Mouse (Mus musculus) urinary bladder, adult 18-20 months (tissue): ENCODE measurements at regions not wholly inside any gene's neighbourhood (a gene's known extent, or its start where the extent isn't known, plus 50 kb on each side); places are given as distances from the start of the nearest gene placed in this dataset.
"Not testable (repeated sequence)": the region's sequence is repeated elsewhere in the genome, so short reads cannot be mapped to it uniquely, and the experiment has no call there.

ENCODE experiments used
- DNase-seq, 2 experiments: peaks; one replicate each; pipeline ENCODE4 v3.0.0; 2022; ENCODE audit warnings: low spot score in 2 of 2, mixed read lengths in 2 of 2

DNA sequence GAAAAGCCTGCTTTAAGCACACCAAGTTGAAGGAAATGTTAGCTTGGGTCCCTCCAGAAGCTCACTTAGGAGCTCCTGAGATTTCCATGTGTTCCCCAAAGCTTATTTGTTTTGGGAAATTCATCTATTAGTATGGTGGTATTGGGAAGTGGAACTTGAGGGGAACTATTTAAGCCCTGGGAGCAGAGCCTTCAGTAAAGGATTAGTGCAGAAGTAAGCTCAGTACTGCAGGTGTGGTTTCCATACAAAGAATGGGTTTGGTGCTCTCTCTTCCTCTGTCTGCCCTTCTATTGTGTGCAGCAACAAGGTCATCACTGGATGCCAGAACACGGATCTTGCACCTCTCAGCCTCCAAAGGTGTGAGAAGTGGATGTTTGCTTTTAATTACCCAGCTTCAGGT is 57.2 kb downstream of the Foxa2 start:
- DNase-seq = no peak

GRCm38 (mm10) chr2:147988586-147988985 is 58.2 kb downstream of the Foxa2 start:
- no peak for DNase-seq

DNA sequence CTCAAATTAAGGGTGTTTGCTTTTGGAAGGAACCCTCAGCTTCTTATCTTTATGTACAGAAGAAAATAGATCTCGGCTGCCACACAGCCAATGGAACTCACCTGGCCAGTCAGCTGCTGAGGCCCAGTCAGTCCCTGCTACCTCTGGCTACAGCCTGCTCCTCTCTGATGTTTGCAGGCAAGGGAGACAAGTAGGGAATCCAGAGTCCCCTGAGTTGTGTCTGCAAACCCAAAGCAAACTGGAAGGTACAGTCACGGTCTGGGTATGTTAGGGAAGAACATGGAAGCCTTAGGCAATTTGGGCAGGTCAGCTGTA is 61.6 kb downstream of the Foxa2 start:
- DNase-seq = peak; percentile 4 to 8

GRCm38 (mm10) chr2:147984547-147985260 is 62.1 kb downstream of the Foxa2 start:
- peak in 1 of 2 experiments; percentile 9 for DNase-seq

GRCm38 (mm10) chr2:147980929-147981479 is 65.8 kb downstream of the Foxa2 start:
- no peak for DNase-seq

DNA sequence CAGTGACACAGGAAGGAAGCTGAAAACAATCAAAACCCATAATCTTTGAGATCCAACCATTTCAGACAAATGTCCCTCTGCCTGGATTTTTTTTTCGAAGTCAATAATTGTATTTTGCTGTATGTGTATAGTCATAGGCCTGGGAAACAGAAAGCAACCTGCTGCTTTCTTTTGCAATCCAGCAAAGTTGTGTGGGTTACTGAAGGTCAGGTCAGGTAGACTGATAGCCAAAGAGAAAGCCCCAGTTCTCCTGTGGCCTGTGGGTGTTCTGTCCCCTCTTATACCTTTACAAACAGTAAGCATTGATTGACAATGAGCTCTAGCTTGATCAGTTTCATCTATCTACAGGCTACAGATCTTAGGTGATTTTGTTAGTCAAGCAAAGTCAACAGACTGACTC is 66.4 kb downstream of the Foxa2 start:
- DNase-seq = no peak

GRCm38 (mm10) chr2:147979660-147980364 is 67.0 kb downstream of the Foxa2 start:
- DNase-seq = no peak

DNA sequence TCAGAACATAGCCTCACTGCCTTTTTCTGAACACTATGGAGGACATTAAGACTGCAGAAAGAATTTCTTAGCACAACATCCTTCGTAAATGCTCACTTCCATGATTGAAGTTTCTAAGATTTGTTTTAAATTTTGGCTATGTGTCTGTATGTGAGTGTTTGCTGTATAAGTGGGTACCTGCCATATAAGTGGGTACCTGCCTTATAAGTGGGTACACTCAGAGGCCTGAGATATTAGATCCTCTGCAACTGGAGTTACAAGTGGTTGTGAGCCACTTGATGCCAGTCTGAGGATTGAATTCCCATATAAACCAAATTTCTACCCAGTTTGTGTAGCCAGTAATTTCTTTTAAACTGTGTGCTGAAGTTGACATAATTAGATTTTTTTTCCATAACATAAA is 67.8 kb downstream of the Foxa2 start:
- no peak for DNase-seq

DNA sequence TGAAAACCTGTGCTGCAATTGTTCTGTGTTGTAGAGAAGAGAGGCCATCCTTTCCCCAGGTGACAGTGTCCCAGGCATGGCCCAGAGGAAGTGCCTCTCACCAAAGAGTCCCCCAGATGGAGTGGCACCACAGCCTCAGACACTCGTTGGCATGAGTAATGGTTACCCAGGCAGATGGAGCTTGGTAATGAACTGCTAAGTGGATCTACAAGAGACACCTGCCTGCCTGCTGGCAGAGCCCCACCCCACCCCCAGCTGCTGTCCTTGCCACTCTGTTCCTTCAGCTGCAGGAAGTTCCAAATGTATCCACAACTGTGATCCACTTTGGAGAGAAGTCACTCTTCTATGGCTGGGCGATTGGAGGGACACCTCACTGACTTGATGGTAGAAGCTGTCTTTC is 72.0 kb downstream of the Foxa2 start:
- DNase-seq = no peak

- DNase-seq = no peak
Observed at GRCm38 (mm10) chr2:147968671-147969070, 78.1 kb downstream of the Foxa2 start.

- DNase-seq = no peak
Observed at GRCm38 (mm10) chr2:147967829-147968529, 78.8 kb downstream of the Foxa2 start.

DNA sequence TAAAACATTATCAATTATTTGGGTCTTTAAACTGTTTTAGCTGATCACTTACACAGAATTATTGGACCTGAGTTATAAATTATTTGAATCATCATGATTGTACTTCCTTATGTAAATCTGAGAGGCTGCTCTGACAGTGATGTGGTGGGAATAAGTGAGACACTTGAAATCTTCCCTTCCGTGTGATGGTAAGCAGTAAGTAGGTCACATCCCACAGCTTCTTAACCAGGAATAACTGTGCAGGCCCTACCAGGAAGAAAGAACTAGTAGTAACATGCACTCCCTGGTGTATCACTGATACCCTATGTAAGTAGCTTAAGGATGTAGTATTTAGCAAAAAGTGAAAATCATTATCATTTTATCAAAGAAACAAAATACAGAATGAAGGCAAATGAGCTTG is 83.5 kb downstream of the Foxa2 start:
- not testable (repeated sequence) for DNase-seq

- DNase-seq = no peak
Observed at GRCm38 (mm10) chr2:147961633-147962032, 85.1 kb downstream of the Foxa2 start.

- no peak for DNase-seq
Observed at GRCm38 (mm10) chr2:147954183-147954582, 92.6 kb downstream of the Foxa2 start.

GRCm38 (mm10) chr2:147951233-147951632 is 95.5 kb downstream of the Foxa2 start:
- no peak for DNase-seq

DNA sequence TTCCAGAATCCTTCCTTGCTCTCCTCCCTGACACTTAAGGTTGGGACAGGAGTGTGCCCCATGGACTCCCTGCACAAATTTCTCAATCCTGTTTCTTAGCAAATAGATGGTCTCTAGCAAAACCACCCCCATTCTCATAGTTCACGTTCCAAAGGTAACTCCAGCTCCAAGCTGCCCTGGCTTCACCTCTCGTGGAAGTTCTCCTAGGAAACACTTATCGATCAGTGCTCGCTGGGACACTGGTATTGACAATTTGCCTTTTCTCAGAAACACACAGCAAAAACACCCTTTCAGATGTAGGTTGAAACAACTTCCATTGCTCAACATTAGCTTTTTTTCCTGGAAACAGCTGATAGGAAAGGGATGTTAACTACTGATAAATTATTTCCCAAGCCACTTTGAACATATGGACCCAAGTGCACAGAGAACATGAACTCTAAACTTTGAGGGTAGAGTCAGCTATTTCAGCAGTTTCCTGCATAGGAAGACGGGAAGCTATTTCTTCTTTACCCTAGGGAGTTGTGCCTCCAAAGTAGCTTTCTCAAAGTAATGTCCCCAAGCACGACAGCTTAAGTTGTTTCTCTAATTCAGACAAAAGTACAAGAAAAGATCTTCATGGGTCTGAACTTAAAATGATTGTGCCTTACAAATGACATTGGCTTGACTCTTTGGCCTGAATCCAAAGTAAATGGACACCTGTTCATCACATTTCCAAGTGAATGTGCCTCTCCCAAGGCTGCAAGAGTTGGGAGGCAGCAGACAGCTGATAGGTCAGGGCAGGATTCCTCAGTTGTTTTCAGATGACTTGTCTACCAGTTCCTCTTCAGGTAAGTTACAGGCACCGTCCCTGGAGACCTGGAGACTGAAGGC is 102.4 kb downstream of the Foxa2 start:
- no peak for DNase-seq

DNA sequence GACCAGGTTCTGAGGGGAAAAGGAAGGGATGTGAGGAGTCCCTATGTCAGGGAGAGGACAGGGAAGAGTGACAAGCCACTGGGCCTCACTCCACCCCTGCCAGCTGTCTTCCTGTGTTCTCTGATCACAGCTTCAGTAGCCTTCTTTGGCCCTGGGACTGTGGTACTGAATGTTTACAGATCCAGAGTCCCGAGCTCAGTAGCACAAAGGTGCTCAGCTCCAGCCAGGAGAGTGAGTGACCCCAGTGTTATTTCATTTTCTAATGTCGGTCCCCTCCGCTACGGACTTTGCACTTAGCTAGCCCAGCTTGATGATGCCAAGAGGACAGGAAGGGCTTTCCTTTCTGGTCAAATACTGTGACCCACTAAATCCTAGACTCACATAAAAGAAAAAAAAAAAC is 104.2 kb downstream of the Foxa2 start:
- no peak for DNase-seq

GRCm38 (mm10) chr2:147941319-147941718 is 105.5 kb downstream of the Foxa2 start:
- DNase-seq = no peak

- no peak for DNase-seq
Observed at GRCm38 (mm10) chr2:147932494-147932893, 114.3 kb downstream of the Foxa2 start.

GRCm38 (mm10) chr2:147929031-147929711 is 117.6 kb downstream of the Foxa2 start:
- DNase-seq = no peak
